Mouse (Mus musculus) liver, embryonic 12.5 days (tissue): Measurements from ENCODE around the gene Lime1. TPM values are rescaled to one million over a fixed set of nuclear protein-coding genes. Genes with fewer than 3 reads are reported as not detected.
A peak's percentile ranks its signal among the peaks of the same experiment; 100 is the strongest.

Experiments used
- ATAC-seq: fragments of 200-750 bp; cut with Nextera tagmentation; 2 replicates; pipeline ENCODE4 v1.8.0; 2017; ENCODE audit warnings: moderate number of reproducible peaks, mild to moderate bottlenecking, moderate library complexity
- H3K27ac ChIP-seq: fragments of 300-500 bp; sonication (generic); 2 replicates; pipeline ENCODE4 v1.5.1; 2016; ENCODE audit warnings: mild to moderate bottlenecking
- H3K27me3 ChIP-seq: fragments of 300-500 bp; sonication (generic); replicated peaks from 2 replicates; pipeline ENCODE4 v1.6.1; 2016; ENCODE audit warnings: mild to moderate bottlenecking, moderate library complexity
- H3K36me3 ChIP-seq: fragments of 300-500 bp; sonication (generic); 2 replicates; pipeline ENCODE4 v1.6.1; 2016; ENCODE audit warnings: mild to moderate bottlenecking, moderate library complexity
- H3K4me1 ChIP-seq: fragments of 300-500 bp; sonication (generic); 2 replicates; pipeline ENCODE4 v1.6.1; 2016
- H3K4me2 ChIP-seq: fragments of 300-500 bp; sonication (generic); 2 replicates; pipeline ENCODE4 v1.6.1; 2016; ENCODE audit warnings: mild to moderate bottlenecking, moderate library complexity
- H3K4me3 ChIP-seq: fragments of 300-500 bp; sonication (generic); 2 replicates; pipeline ENCODE4 v1.5.1; 2016; ENCODE audit warnings: mild to moderate bottlenecking, moderate library complexity
- H3K9ac ChIP-seq: fragments of 300-500 bp; sonication (generic); 2 replicates; pipeline ENCODE4 v1.6.1; 2016; ENCODE audit warnings: mild to moderate bottlenecking, moderate library complexity
- H3K9me3 ChIP-seq: fragments of 300-500 bp; sonication (generic); replicated peaks from 2 replicates; pipeline ENCODE4 v1.6.1; 2016; ENCODE audit warnings: mild to moderate bottlenecking, moderate library complexity
- WGBS: fragments of 180-500 bp; shearing (Covaris S2); methylation state at CpG from one replicate; pipeline ENCODE4 v1.1.7; 2016; ENCODE audit not compliant: insufficient replicate concordance; 5-methylcytosine and 5-hydroxymethylcytosine counted together
- polyA plus RNA-seq: library from polyadenylated mRNA; unstranded; fragments of >200 nt; fragmentation: Nextera tagmentation; extraction: Ambion mirVana; gene quantifications from 2 replicates; pipeline ENCODE4 v1.2.1, GENCODE M21; 2016

Lime1 gene
- 10.3 and 12.1 TPM in 2 replicates for polyA plus RNA-seq

DNA sequence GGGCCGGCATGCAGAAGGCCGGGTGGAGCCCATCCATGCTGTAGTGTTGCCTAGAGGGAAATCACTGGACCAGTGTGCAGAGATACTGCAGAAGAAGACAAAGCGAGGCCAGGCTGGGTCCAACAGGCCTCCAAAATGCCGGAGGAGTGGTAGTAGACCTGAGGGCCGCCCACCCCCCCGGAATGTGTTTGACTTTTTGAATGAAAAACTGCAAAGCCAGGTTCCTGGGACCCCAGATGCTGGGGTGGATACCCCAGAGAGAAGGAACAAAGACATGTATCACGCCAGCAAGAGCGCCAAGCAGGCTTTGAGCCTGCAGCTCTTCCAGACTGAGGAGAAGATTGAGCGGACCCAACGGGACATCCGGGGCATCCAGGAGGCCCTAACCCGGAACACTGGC, at the start of gene Lime1:
TSS of gene Lime1 (plus strand) at position 301 of the 400 bp plus-strand sequence.
- Histone ChIP-seq H3K9me3 (no peaks in the 10 kb centered on the region), H3K4me3 (no peak within 1 kb of the TSS), H3K36me3 (peaks cover 71% of the 10 kb centered on the region), H3K27ac (no peak within 1 kb of the TSS), H3K9ac (no peak within 1 kb of the TSS), H3K4me1 (peaks cover 9% of the 10 kb centered on the region), H3K4me2 (no peak within 1 kb of the TSS), H3K27me3 (no peaks in the 10 kb centered on the region)
- WGBS = 90% methylated on average over 12 of the region's 12 CpGs
- no peak for ATAC-seq

DNA sequence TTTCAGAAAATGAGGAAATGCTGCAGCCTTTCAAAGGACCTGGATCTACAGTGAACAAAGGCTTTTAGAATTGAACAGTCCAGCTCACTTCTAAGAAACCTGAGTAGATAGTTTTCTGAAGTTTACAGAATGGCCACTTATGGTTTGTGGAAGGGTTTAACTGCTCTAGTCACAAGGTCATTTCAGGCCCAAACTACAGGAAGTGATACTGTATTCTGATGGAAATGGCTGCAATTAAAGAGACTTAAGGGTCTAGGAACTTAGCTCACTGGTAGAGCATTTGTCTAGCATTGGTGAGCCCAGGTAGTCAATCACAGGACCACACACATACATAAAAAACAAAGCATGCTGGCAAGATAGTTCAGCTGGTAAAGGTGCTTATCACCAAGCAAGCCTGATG, 47.3 kb upstream of the Lime1 start:
- ATAC-seq = no peak
- Histone ChIP-seq H3K9me3 (no peaks in the 10 kb centered on the region), H3K4me3 (no peak overlapping the region), H3K36me3 (peaks cover 91% of the 10 kb centered on the region), H3K27ac (no peak overlapping the region), H3K27me3 (no peaks in the 10 kb centered on the region), H3K4me2 (no peak overlapping the region), H3K4me1 (no peaks in the 10 kb centered on the region), H3K9ac (no peak overlapping the region)

DNA sequence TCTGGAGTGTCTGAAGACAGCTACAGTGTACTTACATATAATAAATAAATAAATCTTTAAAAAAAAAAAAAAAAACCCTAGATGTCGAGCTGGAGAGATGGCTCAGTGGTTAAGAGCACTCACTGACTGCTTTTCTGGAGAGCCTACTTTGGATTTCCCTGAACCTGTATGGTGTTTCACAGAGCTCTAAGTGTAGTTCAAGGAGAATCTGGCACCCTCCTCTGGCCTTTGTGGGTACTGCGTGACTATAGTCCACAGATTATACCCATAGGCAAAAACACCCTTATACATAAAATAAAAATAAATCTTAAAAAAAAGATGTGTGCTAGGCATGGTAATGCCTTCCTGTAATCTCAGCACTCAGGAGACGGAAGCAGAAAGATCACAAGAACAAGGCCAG, 45.9 kb upstream of the Lime1 start:
- H3K9me3 ChIP-seq = no peaks in the 10 kb centered on the region
- peaks cover 90% of the 10 kb centered on the region for H3K36me3 ChIP-seq
- H3K27ac ChIP-seq = no peak overlapping the region
- no peak overlapping the region for H3K4me2 ChIP-seq
- H3K27me3 ChIP-seq = no peaks in the 10 kb centered on the region
- H3K4me3 ChIP-seq = no peak overlapping the region
- WGBS = 47% methylated on average over 3 of the region's 3 CpGs
- no peaks in the 10 kb centered on the region for H3K4me1 ChIP-seq
- ATAC-seq = peak; percentile 58; the same call in 1 of the 2 replicates
- no peak overlapping the region for H3K9ac ChIP-seq

DNA sequence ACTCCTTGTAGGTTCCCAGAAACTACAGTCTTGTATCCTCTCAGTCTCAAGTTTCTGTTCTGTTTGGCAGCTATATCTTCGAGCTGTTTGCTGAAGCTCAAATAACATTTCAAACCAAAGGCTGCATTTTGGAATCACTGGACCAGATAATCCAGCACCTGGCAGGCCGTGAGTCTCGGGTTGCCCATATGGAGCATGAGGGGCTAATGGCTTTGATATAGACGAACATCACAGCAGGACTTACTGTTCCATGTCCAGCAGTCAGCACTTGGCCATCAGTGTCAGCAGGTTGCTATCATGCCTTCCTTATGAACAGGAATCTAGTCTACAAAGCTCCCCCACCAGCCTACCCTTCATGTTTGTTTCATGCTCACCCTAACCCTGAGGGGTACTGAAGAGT, 39.5 kb upstream of the Lime1 start:
- no peak overlapping the region for H3K27ac ChIP-seq
- H3K27me3 ChIP-seq = no peaks in the 10 kb centered on the region
- H3K4me3 ChIP-seq = no peak overlapping the region
- H3K9ac ChIP-seq = no peak overlapping the region
- 76% methylated on average over 4 of the region's 4 CpGs for WGBS
- no peak overlapping the region for H3K4me2 ChIP-seq
- no peaks in the 10 kb centered on the region for H3K9me3 ChIP-seq
- no peak for ATAC-seq
- no peaks in the 10 kb centered on the region for H3K4me1 ChIP-seq
- H3K36me3 ChIP-seq = peaks cover 92% of the 10 kb centered on the region

DNA sequence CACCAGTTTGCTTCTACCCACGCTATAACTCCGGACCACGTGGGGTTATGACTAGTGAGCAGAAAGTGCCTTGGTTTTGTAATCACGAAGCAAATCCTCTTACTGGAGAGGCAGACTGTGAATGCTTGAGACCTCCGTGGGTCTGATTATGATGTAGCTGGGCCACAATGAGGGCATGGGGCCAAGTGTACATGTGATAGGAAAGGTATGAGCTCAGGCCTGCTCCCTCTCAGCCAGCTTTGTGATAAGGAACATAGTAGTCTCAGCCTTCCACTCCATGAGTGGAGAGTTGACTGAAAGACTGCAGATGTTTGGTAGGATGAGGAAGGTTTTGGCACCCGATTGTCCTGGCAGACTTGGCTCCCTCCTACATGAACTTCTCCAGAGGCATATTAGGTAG, 37.1 kb upstream of the Lime1 start:
- ATAC-seq = no peak
- peaks cover 91% of the 10 kb centered on the region for H3K36me3 ChIP-seq
- WGBS = 84% methylated on average over 6 of the region's 6 CpGs
- no peaks in the 10 kb centered on the region for H3K4me1 ChIP-seq
- no peaks in the 10 kb centered on the region for H3K9me3 ChIP-seq
- no peaks in the 10 kb centered on the region for H3K27me3 ChIP-seq
- no peak overlapping the region for H3K9ac ChIP-seq
- no peak overlapping the region for H3K4me3 ChIP-seq
- H3K4me2 ChIP-seq = no peak overlapping the region
- no peak overlapping the region for H3K27ac ChIP-seq

DNA sequence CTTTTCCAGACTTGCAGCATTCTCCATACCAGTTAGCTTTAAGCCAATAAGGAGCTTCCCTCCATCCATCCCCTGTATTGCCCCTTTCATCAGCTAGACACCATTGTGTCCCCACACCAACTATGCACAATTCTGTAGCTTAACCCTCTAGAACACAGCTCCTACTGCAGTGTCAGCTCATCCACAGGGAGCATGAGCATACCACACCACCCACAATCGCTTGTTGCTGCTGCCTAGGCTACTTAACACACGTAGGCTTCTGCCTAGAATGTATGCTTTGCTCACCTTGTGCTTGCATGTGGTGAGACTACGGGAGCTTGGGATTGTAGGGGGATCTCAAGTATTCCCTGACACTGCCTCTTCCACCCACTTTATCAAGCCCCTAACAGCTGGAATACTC, 23.1 kb upstream of the Lime1 start:
- H3K4me3 ChIP-seq = no peak overlapping the region
- no peaks in the 10 kb centered on the region for H3K27me3 ChIP-seq
- no peak overlapping the region for H3K9ac ChIP-seq
- H3K27ac ChIP-seq = no peak overlapping the region
- H3K9me3 ChIP-seq = no peaks in the 10 kb centered on the region
- no peak for ATAC-seq
- peaks cover 100% of the 10 kb centered on the region for H3K36me3 ChIP-seq
- WGBS = 72% methylated on average over 3 of the region's 3 CpGs
- H3K4me2 ChIP-seq = no peak overlapping the region
- no peaks in the 10 kb centered on the region for H3K4me1 ChIP-seq

DNA sequence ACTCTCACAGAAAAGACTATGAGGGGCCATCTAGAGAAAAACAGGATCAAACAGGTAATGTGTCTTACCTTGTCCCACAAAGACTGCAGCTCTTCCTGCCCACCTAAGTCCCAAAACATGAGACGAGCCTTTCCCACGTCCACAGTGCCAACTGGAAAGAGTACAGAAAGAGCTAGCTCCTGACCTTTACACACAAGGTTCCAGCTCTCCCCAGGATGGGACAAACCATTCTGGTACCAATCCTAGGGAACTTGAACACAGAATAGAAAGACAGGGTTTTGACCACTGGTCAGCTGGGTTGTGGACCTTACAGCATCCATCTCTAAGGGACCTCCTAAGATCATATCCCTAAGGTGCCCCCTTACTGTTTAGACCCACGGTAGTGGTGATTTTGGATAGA, 15.9 kb upstream of the Lime1 start:
- Histone ChIP-seq H3K36me3 (peaks cover 62% of the 10 kb centered on the region), H3K4me2 (peak overlapping the region; percentile 97), H3K27me3 (no peaks in the 10 kb centered on the region), H3K9ac (peak overlapping the region; percentile 90), H3K27ac (no peak overlapping the region), H3K4me1 (peaks cover 45% of the 10 kb centered on the region), H3K9me3 (no peaks in the 10 kb centered on the region), H3K4me3 (peak overlapping the region; percentile 85)
- WGBS = 70% methylated on average over 3 of the region's 3 CpGs
- no peak for ATAC-seq

DNA sequence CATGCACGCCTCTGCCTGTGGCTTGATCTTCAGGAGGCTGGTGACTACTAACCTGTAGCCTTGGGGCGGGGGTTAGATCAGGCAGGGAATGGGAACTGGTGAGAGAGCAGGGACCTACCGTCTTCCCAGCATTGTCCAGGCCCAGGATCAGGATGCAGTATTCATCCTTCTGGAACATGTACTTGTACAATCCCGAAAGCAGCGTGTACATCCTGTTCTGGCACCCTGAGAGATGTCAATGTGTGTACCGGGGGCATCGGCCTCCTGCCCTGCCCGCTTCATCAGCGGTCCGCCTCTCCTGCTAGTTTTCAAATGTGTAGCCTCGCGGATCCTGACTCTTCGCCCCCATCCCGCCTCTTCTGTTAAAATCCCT, 15.4 kb upstream of the Lime1 start:
- no peaks in the 10 kb centered on the region for H3K9me3 ChIP-seq
- no peaks in the 10 kb centered on the region for H3K27me3 ChIP-seq
- H3K9ac ChIP-seq = peak overlapping the region; percentile 90
- peak overlapping the region; percentile 97 for H3K4me2 ChIP-seq
- peak overlapping the region; percentile 85 for H3K4me3 ChIP-seq
- peaks cover 62% of the 10 kb centered on the region for H3K36me3 ChIP-seq
- no peak for ATAC-seq
- WGBS = 8% methylated on average over 14 of the region's 14 CpGs
- peaks cover 51% of the 10 kb centered on the region for H3K4me1 ChIP-seq
- H3K27ac ChIP-seq = peak overlapping the region; percentile 91; the same call in 1 of the 2 replicates

DNA sequence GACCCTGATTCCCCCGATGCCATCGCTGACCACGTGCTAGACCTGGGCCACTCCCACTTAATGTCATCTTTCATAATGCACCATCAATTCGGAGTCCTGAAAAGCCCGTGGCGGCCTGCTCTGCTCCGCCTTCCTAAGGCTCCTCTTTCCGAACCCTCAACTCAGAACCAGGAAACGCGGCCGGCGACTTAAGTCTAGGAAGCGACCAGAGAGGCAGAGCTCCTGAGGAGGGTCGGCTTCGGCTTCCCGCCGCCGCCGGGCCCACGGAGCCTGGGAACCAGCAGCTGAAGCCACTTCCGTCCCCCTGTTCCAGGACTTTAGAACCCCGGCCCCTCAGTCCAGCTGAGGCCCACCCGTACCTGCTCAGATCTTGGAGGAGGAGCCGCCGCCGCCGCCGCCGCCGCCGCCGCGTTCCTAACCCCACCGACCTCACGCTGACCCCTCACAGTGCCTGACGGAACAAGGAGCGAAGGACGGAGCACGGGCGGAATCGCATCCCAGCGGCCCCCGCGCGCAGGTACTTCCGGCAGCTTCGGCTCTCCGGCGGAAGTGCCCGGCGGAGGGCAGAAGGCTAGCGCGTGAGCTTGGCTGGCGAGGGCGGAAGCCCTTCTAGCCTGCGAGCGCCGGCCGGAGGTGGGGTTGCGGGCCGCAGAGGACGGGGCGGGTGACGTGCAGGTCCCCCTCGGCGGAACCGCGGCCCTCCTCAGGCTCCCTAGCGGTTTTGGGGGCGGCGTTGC, 14.8 kb upstream of the Lime1 start, which contains the start of the genes Zgpat and Arfrp1:
TSS of gene Zgpat (plus strand) at position 69 of the 737 bp plus-strand sequence.
TSS of gene Arfrp1 (minus strand) at position 545 of the 737 bp plus-strand sequence.
- no peaks in the 10 kb centered on the region for H3K27me3 ChIP-seq
- 0% methylated on average over 67 of the region's 71 CpGs for WGBS
- ATAC-seq = peak; percentile 90
- H3K9me3 ChIP-seq = no peaks in the 10 kb centered on the region
- H3K4me3 ChIP-seq = peak within 1 kb of the TSS; percentile 85
- peaks cover 62% of the 10 kb centered on the region for H3K36me3 ChIP-seq
- H3K9ac ChIP-seq = peak within 1 kb of the TSS; percentile 90
- H3K4me1 ChIP-seq = peaks cover 56% of the 10 kb centered on the region
- H3K4me2 ChIP-seq = peak within 1 kb of the TSS; percentile 97
- peak within 1 kb of the TSS; percentile 91 for H3K27ac ChIP-seq

DNA sequence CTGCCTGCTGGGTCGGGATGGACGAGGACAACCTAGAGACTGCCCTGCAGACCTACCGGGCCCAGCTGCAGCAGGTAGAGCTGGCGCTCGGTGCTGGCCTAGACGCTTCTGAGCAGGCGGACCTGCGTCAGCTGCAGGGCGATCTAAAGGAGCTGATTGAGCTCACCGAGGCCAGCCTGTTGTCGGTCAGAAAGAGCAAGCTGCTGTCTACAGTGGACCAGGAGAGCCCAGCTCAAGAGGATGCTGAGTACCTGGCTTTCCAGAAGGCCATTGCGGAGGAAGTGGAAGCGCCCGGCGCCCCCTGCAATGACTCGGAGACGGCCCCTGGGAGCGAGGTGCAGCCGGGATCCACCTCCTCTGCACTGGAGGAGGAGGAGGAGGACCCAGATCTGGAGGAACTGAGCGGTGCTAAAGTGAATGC, 14.2 kb upstream of the Lime1 start:
- peak; percentile 74 for ATAC-seq

DNA sequence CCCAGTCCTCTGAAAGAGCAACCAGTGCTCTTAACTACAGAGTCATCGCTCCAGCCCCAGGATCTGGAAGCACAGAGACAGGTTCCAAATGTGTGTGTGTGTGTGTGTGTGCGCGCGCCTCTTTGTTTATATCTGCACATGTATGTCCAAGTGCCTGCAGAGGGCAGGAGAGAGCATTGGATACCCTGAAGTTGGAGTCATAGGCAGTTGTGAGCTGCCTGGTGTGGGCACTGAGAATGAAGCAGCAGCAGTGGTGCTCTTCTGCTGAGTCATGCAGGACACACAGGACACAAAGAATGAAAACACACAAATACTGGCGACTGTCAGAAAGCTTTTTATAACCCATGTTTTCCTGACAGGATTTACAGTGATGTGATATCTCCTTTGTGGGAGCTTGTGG, 9.9 kb upstream of the Lime1 start:
- no peak overlapping the region for H3K4me2 ChIP-seq
- no peaks in the 10 kb centered on the region for H3K27me3 ChIP-seq
- H3K27ac ChIP-seq = no peak overlapping the region
- H3K4me3 ChIP-seq = no peak overlapping the region
- H3K4me1 ChIP-seq = peaks cover 59% of the 10 kb centered on the region
- H3K36me3 ChIP-seq = peaks cover 50% of the 10 kb centered on the region
- ATAC-seq = no peak
- no peak overlapping the region for H3K9ac ChIP-seq
- H3K9me3 ChIP-seq = no peaks in the 10 kb centered on the region
- 90% methylated on average over 5 of the region's 5 CpGs for WGBS

More for the DNA sequence above, 14.2 kb upstream of the Lime1 start:
- peak overlapping the region; percentile 97 for H3K4me2 ChIP-seq
- H3K4me1 ChIP-seq = peaks cover 57% of the 10 kb centered on the region
- 0% methylated on average over 20 of the region's 20 CpGs for WGBS
- H3K9me3 ChIP-seq = no peaks in the 10 kb centered on the region
- no peaks in the 10 kb centered on the region for H3K27me3 ChIP-seq
- H3K4me3 ChIP-seq = peak overlapping the region; percentile 85
- H3K27ac ChIP-seq = peak overlapping the region; percentile 91
- H3K36me3 ChIP-seq = peaks cover 62% of the 10 kb centered on the region
- H3K9ac ChIP-seq = peak overlapping the region; percentile 90

DNA sequence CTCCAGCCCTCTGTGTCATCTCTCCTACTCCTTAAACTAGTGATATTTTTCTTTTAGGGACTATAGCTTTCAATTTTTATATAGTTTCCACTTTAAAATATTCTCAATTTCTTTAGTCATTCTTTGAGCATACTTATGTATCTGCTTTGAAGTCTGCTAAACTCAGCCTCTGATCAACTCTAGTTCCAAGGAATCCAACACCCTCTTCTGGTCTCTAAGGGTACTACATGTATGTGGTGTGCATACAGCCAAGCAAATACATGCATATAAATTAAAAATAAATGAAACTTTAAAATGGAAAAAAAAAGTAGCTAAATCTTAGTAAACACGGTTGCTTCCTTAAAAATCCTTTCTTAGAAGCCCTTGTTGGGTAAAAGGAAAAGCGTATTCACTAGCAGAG, 4.1 kb upstream of the Lime1 start:
- H3K4me2 ChIP-seq = no peak overlapping the region
- no peak for ATAC-seq
- H3K9me3 ChIP-seq = no peaks in the 10 kb centered on the region
- 79% methylated on average over 2 of the region's 2 CpGs for WGBS
- H3K4me3 ChIP-seq = no peak overlapping the region
- no peak overlapping the region for H3K27ac ChIP-seq
- no peaks in the 10 kb centered on the region for H3K27me3 ChIP-seq
- H3K4me1 ChIP-seq = peaks cover 26% of the 10 kb centered on the region
- no peak overlapping the region for H3K9ac ChIP-seq
- peaks cover 50% of the 10 kb centered on the region for H3K36me3 ChIP-seq
